Mouse (Mus musculus) lung, embryonic 14.5 days (tissue): ENCODE data around the gene Max. TPM values are rescaled to one million over a fixed set of nuclear protein-coding genes. Genes with fewer than 3 reads are reported as not detected.

ENCODE experiments used
- ATAC-seq: fragments of 200-750 bp; cut with Nextera tagmentation; 2 replicates; pipeline ENCODE4 v1.8.0; 2017; ENCODE audit warnings: mild to moderate bottlenecking, moderate TSS enrichment, moderate library complexity; ENCODE audit not compliant: insufficient read depth
- DNase-seq: peaks from one replicate; pipeline ENCODE4 v3.0.0-alpha.2; 2015
- H3K27ac ChIP-seq: fragments of 300-500 bp; sonication (generic); 2 replicates; pipeline ENCODE4 v1.5.1; 2014; ENCODE audit warnings: low read depth, mild to moderate bottlenecking, moderate library complexity
- H3K27me3 ChIP-seq: fragments of 300-500 bp; sonication (generic); 2 replicates; pipeline ENCODE4 v1.6.1; 2014; ENCODE audit warnings: low read length, control low read depth; ENCODE audit not compliant: insufficient read depth
- H3K36me3 ChIP-seq: fragments of 300-500 bp; sonication (generic); 2 replicates; pipeline ENCODE4 v1.6.1; 2014; ENCODE audit warnings: control low read depth; ENCODE audit not compliant: insufficient read depth
- H3K4me1 ChIP-seq: fragments of 300-500 bp; sonication (generic); 2 replicates; pipeline ENCODE4 v1.6.1; 2014; ENCODE audit warnings: antibody characterized with exemption, control low read depth; ENCODE audit not compliant: insufficient read depth
- H3K4me2 ChIP-seq: fragments of 300-500 bp; sonication (generic); 2 replicates; pipeline ENCODE4 v1.6.1; 2014; ENCODE audit warnings: mild to moderate bottlenecking
- H3K4me3 ChIP-seq: fragments of 300-500 bp; sonication (generic); 2 replicates; pipeline ENCODE4 v1.5.1; 2014; ENCODE audit warnings: low read depth, low read length
- H3K9ac ChIP-seq: fragments of 300-500 bp; sonication (generic); 2 replicates; pipeline ENCODE4 v1.6.1; 2014
- H3K9me3 ChIP-seq: fragments of 300-500 bp; sonication (generic); 2 replicates; pipeline ENCODE4 v1.6.1; 2016; ENCODE audit warnings: low read depth, low read length, control low read depth
- CTCF ChIP-seq: IDR thresholded peaks from 2 replicates; pipeline ENCODE4 v1.5.1; 2016; ENCODE audit warnings: antibody characterized with exemption, low read depth
- WGBS: fragments of 180-500 bp; shearing (Covaris S2); extraction: QIAGEN DNeasy Blood & Tissue Kit; methylation state at CpG from one replicate; pipeline ENCODE4 v1.1.7; 2014; 5-methylcytosine and 5-hydroxymethylcytosine counted together
- polyA plus RNA-seq: library from polyadenylated mRNA; unstranded; fragments of >200 nt; fragmentation: Nextera tagmentation; extraction: Ambion mirVana; gene quantifications from 2 replicates; pipeline ENCODE4 v1.2.1, GENCODE M21; 2014

The Max gene
- polyA plus RNA-seq, 1 experiment from 2014 or later: 25.5 TPM

- TF ChIP-seq CTCF: no peak
- ATAC-seq: no peak
- Histone ChIP-seq H3K27me3 (no peaks in the 10 kb centered on the region), H3K27ac (peak overlapping the region; percentile 7; the same call in 1 of the 2 replicates), H3K4me1 (no peaks in the 10 kb centered on the region), H3K36me3 (peaks cover 31% of the 10 kb centered on the region; the same call in 1 of the 2 replicates), H3K9me3 (no peaks in the 10 kb centered on the region), H3K4me2 (no peak overlapping the region), H3K4me3 (no peak overlapping the region), H3K9ac (no peak overlapping the region)
- WGBS: 66% methylated on average over 14 of the region's 14 CpGs
- DNase-seq: no peak
These were observed 30.0 kb downstream of the Max start for GRCm38 (mm10) chr12:76931739-76932687.

- H3K9ac ChIP-seq: no peak overlapping the region
- no peak for DNase-seq
- no peak for TF ChIP-seq CTCF
- ATAC-seq: no peak
- H3K27ac ChIP-seq: no peak overlapping the region
- no peaks in the 10 kb centered on the region for H3K9me3 ChIP-seq
- no peak overlapping the region for H3K4me3 ChIP-seq
- no peaks in the 10 kb centered on the region for H3K27me3 ChIP-seq
- no peaks in the 10 kb centered on the region for H3K4me1 ChIP-seq
- WGBS: 56% methylated on average over 6 of the region's 6 CpGs
- peaks cover 13% of the 10 kb centered on the region; the same call in 1 of the 2 replicates for H3K36me3 ChIP-seq
- H3K4me2 ChIP-seq: no peak overlapping the region
These were observed 31.8 kb downstream of the Max start for GRCm38 (mm10) chr12:76930177-76930576.

- Histone ChIP-seq H3K4me1 (no peaks in the 10 kb centered on the region), H3K4me3 (no peak overlapping the region), H3K36me3 (0 out of 2 replicates have a peak, but pooled peaks cover 2% of the 10 kb centered on the region), H3K27me3 (no peaks in the 10 kb centered on the region), H3K27ac (no peak overlapping the region), H3K9ac (no peak overlapping the region), H3K4me2 (no peak overlapping the region), H3K9me3 (no peaks in the 10 kb centered on the region)
- no peak for DNase-seq
- no peak for ATAC-seq
- TF ChIP-seq CTCF: no peak
- WGBS: 58% methylated on average over 10 of the region's 10 CpGs
These were observed 34.5 kb downstream of the Max start for GRCm38 (mm10) chr12:76927539-76927938.

- DNase-seq (no peak), ATAC-seq (no peak)
- TF ChIP-seq CTCF: no peak
- Histone ChIP-seq H3K4me3 (no peak overlapping the region), H3K36me3 (no peaks in the 10 kb centered on the region), H3K9ac (no peak overlapping the region), H3K4me2 (no peak overlapping the region), H3K9me3 (no peaks in the 10 kb centered on the region), H3K27ac (no peak overlapping the region), H3K4me1 (no peaks in the 10 kb centered on the region), H3K27me3 (no peaks in the 10 kb centered on the region)
- 74% methylated on average over 3 of the region's 3 CpGs for WGBS
These were observed 35.0 kb downstream of the Max start for GRCm38 (mm10) chr12:76927012-76927411.

GRCm38 (mm10) chr12:76926338-76926945 is 35.6 kb downstream of the Max start:
- H3K27ac ChIP-seq: no peak overlapping the region
- no peak for ATAC-seq
- DNase-seq: no peak
- H3K4me1 ChIP-seq: no peaks in the 10 kb centered on the region
- no peaks in the 10 kb centered on the region for H3K27me3 ChIP-seq
- H3K4me2 ChIP-seq: no peak overlapping the region
- no peaks in the 10 kb centered on the region for H3K36me3 ChIP-seq
- H3K9ac ChIP-seq: no peak overlapping the region
- no peak for TF ChIP-seq CTCF
- H3K4me3 ChIP-seq: no peak overlapping the region
- 58% methylated on average over 10 of the region's 10 CpGs for WGBS
- no peaks in the 10 kb centered on the region for H3K9me3 ChIP-seq

- no peaks in the 10 kb centered on the region for H3K9me3 ChIP-seq
These were observed 36.9 kb downstream of the Max start for GRCm38 (mm10) chr12:76924904-76925604.

More at GRCm38 (mm10) chr12:76924904-76925604, 36.9 kb downstream of the Max start:
- ATAC-seq (no peak), DNase-seq (no peak)
- H3K4me2 ChIP-seq: no peak overlapping the region
- no peaks in the 10 kb centered on the region for H3K36me3 ChIP-seq
- WGBS: 86% methylated on average over 10 of the region's 10 CpGs
- H3K9ac ChIP-seq: no peak overlapping the region
- no peaks in the 10 kb centered on the region for H3K27me3 ChIP-seq
- TF ChIP-seq CTCF: no peak
- no peaks in the 10 kb centered on the region for H3K4me1 ChIP-seq
- no peak overlapping the region for H3K27ac ChIP-seq
- no peak overlapping the region for H3K4me3 ChIP-seq
